Mouse (Mus musculus) thymus, postnatal 4 days (tissue): ENCODE results near the gene Trim5.
"Not testable (repeated sequence)": the region's sequence is repeated elsewhere in the genome, so short reads cannot be mapped to it uniquely, and the experiment has no call there.

Source experiments
- DNase-seq: peaks from one replicate; pipeline ENCODE4 v3.0.0; 2021

The Trim5 gene

DNA sequence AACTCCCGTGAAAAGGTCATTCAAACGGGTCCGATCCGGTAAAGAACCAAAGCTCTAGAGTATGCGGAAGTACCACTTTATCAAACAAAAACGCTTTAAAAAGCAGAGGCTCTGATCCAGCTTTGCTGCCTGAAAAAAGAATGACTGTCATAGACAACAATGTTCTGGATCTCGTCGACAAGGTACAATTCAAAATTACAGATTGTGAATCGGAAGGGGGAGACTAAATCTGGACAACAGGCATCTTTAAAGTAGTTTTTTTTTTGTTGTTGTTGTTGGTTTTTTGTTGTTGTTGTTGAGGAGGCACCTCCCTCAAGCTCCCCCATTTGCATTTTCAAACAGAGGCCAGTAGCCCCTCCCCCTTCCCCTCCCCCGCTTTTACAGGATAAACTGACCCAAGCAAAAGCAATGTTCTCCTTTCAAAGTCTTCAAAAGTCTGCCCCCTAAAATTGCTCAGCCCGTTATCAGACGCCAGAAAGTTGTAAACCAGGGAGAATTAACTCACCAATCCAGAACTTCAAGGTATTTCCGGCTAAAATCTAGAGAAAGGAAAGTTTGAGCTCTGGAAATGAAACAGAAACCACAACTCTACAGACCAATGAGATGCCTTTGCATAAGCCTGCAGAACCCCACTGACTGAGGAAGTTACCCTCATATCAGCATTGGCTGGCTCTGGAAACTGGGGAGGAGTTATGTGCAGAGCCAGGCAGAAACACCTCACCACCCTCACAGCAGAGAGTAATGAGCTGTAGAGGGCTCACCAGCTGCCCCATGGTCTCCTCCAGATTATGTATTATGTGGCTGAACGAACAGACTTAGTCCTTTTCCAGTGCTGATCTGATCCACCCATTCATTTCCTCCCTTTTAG is at the start of gene Trim5:
Trim5 (minus strand) TSS at position 519 of the 868 bp plus-strand sequence.
- DNase-seq = not testable (repeated sequence)

DNA sequence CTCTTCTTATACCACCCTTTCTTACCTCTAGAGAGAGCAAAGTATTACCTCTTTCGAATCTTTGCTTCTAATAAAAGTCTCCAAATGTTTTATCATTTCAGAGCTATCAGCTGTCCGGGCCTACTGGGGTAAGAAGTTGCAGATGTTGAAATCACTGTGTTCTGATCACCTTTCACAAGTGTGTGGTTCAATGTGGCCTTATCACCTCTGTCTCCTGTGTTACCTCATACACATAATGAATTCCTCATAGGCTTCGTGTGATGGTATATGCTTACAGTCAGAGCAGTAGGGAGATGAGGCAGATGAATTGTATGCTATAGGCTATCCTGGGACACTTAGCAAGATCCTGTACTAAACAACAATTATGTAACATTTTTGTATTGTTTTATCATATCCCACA is 47.7 kb upstream of the Trim5 start:
- not testable (repeated sequence) for DNase-seq

DNA sequence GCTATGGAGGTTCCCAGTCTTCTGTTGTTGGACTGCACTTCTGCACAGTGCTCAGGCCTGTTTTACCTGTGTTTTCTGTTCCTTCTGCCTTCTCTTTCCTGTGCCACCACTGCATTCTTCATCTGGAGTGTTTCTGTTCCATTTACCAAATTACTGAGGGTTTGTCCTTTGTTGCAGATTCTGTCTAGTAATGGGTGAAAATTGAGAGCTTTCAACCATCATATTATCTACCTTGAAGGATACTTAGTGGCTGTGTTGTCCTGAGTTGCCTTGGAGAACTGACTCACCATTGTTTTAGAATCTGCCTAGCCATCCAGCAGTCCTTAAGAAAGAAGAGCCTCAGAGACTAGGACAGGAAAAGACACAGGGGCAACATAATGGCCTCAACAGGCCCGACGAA is 41.3 kb upstream of the Trim5 start, which contains the start of gene Trim34b:
Trim34b (plus strand) TSS at position 301 of the 400 bp plus-strand sequence.
- DNase-seq = not testable (repeated sequence)

DNA sequence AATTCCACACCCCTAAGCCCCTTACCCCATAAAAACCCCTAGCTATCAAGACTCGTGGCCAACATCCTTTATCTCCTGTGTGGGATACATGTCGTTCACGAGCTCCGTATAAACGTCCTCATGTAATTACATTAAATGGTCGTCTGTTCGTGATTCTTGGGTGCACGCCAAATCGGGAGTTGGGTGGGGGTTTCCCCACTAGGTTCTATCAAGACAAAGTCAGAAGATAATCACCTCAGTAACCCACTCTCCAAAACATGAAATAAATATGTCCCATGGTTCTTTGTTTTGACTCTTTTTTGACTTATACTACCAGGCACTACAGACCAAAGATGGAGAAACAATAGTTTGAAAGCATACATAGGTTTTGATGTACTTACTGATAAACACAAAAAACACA is 34.1 kb upstream of the Trim5 start:
- no peak for DNase-seq

DNA sequence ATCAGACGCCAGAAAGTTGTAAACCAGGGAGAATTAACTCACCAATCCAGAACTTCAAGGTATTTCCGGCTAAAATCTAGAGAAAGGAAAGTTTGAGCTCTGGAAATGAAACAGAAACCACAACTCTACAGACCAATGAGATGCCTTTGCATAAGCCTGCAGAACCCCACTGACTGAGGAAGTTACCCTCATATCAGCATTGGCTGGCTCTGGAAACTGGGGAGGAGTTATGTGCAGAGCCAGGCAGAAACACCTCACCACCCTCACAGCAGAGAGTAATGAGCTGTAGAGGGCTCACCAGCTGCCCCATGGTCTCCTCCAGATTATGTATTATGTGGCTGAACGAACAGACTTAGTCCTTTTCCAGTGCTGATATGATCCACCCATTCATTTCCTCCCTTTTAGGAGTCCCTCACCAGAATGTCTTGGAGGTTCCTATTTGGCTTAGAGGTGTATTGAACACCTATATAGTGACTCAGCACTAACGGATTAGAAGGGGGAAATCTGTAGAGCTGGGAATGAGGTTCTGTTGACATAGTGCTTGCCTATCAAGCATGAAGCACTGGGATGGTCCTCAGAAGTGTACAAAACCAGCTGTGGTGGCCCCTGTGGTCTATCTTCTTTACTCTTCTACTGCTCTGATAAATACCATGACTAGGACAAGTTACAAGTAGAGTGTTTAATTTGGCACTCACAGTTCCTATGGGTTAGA is 27.6 kb upstream of the Trim5 start, which contains the start of gene Trim12a:
Trim12a (minus strand) TSS at position 98 of the 712 bp plus-strand sequence.
- not testable (repeated sequence) for DNase-seq

DNA sequence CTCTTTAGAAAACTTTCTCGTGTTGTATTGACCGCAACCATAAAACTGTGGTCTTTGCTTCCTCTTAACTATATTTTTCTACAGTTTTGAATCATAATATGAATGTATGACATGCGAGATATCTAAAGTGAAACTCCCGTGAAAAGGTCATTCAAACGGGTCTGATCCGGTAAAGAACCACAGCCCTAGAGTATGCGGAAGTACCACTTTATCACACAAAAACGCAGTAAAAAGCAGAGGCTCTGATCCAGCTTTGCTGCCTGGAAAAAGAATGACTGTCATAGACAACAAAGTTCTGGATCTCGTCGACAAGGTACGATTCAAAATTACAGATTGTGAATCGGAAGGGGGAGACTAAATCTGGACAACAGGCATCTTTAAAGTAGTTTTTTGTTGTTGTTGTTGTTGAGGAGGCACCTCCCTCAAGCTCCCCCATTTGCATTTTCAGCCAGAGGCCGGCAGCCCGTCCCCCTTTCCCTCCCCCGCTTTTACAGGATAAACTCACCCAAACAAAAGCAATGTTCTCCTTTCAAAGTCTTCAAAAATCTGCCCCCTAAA is 27.0 kb upstream of the Trim5 start:
- DNase-seq = peak; percentile 25

DNA sequence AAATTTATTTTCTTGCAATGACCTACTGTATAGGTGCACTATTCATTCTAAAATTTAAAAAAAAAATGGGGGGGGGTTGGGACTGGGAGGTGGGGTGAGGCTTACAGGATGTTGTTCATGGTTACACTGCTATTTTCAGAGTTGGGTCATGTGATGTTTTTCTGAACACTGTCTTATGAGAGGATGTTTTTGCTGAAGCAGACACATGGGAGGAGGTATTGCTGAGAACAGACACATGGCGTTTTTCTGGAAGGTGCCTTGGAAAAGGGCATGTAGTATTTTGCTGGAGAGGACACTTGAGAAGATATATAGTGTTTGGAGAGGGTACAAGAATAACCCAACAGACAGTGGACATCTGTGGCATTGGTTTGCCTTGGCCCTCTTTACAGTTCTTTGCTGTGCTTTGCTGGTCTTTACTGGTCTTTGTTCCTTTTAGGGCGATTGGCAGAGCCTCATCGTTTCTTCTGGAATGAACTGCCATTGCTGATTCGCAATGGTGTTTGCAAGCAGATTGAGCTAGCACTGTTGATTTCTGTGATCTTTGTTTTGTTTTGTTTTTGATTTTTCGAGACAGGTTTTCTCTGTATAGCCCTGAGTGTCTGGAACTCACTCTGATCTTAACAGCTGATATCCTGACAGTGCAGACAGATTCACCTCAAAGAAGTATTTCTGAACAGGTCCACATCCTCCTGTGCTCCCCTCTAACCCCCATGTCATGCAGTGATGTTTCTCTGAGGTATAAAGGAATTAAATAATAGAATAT is 3.9 kb upstream of the Trim5 start:
- no peak for DNase-seq

DNA sequence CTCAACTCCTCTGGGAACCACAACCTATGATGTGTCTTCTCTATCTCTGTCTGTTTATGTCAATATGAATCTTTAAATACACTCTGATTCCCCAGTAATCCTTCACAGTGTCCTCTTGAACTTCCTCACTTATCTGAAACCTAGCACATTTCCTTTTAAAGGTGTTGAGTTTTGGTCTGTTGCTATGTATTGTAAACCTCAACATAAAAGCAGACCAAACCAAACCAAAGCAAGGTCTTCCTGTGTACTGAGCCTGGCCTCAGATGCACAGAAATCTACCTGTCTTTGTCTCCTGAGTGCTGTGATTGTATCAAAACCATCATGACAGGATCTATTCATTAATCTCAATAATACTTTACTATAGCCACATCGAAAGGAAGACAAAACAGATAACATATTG is 2.7 kb upstream of the Trim5 start:
- DNase-seq = no peak

DNA sequence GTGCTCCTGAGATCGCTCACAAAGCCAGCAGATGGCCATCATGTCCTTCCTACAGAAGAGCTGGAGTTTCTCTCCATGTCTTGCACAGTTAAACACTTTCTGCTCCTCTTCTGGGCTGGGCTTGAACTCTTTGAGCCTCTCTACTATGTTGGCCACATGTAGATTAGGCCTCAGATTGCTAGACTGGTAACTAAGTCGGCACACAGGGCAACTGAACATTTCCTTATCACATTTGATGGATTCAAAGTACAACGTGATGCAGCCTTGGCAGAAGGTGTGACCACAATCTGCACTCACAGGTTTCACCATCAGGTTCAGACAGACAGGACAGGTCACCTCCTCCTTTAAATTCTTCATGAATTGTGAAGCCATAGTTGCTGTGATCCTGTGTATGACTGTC is 8.5 kb downstream of the Trim5 start:
- not testable (repeated sequence) for DNase-seq

DNA sequence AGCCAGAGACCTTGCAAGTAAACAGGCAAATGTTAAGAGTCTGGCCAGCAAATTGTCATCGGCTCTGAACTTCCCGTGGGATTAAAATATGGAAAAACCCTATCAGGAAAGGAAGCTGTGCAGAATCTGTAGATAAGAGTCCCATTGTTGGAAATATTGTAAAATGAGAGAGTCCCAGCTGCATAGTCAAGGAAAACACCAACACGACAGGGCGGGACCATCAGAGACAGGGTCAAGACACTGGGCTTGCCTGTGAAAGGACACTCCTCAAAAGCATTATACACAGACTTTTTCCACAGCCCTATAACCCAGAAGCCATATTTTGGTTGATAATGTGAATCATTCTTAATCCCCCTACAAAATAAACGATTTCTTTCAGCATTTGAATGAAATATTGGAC is 22.6 kb downstream of the Trim5 start:
- DNase-seq = not testable (repeated sequence)

DNA sequence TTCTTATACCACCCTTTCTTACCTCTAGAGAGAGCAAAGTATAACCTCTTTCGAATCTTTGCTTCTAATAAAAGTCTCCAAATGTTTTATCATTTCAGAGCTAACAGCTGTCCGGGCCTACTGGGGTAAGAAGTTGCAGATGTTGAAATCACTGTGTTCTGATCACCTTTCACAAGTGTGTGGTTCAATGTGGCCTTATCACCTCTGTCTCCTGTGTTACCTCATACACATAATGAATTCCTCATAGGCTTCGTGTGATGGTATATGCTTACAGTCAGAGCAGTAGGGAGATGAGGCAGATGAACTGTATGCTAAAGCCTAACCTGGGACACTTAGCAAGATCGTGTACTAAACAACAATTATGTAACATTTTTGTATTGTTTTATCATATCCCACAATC is 27.5 kb downstream of the Trim5 start:
- not testable (repeated sequence) for DNase-seq

DNA sequence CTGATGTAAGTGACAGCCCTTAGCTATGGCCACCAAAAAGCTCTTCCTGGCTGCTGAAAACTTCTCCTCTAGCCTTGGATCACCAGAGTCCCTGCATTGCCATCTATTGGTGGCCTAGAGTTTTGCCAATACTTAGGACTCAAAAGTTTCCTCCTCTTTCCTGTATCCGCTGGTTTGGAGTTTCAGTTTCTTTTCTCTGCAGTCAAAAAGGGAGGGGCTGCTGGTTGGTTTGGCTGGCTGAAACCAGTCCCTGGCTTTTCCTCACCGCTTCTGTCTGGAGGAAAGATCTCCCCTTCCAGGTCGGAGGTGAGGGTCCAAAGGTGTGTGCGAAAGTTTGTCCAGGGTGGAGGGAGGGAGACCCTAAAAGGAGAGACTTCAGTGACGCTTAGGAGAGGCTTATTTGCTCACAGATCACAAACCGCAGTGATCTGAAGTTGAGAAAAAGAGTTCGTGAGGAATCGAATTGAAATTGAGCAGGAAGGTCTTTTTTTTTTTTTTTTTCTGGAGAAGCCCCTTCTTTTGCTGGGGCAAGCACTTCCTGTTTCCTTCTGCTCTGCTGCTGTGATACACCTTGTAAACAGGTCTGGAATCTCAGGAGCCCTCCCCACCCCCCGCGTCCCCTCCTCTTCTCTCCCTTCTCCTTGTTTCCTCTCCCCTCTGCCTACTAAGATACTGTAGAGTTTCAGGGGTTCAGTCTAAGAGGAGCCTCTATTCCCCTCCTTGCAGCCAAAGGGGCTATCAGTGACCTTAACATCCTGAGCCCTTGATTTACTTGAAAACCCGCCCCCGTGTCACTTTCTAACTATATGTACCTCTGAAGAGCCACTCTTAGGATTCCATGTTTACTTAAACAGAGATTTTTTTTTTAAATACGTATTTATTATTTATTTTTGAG is 43.4 kb downstream of the Trim5 start, which contains the start of gene Trim34a:
Trim34a (plus strand) TSS at position 171 of the 895 bp plus-strand sequence.
- peak; percentile 59 for DNase-seq

DNA sequence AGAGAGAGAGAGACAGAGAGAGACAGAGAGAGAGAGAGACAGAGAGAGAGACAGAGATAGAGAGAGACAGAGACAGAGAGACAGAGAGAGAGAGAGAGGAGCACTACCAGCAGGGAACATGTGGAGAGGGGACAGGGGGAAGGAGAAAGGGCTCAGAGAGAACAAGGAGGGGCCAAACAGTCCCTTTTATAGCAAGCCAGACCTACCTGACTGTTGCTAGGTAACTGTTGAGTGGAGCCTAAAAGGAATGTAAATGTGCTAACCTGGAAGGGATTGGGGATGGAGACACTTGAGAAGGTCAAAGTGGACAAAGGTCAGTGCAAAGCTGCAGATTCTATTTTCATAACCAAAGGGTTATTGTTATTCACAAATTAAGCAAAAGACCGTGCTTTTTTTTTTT is 44.3 kb downstream of the Trim5 start:
- no peak for DNase-seq

DNA sequence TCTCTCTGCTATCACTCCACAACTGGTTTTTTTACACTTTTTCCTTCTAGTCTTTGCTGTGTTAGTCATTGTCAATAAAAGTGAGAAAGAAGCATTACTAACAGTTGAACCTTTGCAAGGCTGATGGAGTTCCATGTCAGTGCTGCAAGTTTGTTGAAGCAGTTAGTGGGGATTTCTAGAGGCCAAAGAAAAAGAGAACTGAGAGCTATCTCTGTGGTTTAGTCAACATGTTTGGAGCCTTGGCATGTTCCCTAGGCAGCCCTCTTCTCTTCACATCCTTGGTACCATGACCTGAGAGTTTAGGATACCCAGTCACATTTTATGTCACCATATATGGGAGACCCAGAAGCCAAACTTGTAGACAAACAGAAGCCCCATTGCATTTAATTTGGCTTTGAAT is 47.0 kb downstream of the Trim5 start:
- DNase-seq = no peak

DNA sequence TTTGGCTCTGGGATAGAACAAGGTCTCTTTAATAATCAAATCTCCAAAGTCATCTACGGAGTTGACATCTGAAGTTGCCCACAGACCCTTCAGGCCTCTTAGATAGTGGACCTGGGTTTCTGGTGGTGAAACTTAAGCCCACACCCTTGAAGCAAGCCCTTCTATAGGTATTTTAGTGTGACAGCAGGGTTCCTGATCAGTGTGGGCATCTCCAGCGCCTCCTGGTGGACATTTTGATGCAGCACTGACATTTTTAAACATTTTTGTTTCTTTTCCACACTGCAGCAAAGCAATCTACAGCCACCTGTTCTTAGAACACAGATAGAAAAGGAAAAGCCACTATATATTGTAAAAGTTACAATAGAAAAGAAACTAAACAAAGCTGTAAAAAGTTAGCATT is 56.7 kb downstream of the Trim5 start:
- DNase-seq = peak; percentile 71

DNA sequence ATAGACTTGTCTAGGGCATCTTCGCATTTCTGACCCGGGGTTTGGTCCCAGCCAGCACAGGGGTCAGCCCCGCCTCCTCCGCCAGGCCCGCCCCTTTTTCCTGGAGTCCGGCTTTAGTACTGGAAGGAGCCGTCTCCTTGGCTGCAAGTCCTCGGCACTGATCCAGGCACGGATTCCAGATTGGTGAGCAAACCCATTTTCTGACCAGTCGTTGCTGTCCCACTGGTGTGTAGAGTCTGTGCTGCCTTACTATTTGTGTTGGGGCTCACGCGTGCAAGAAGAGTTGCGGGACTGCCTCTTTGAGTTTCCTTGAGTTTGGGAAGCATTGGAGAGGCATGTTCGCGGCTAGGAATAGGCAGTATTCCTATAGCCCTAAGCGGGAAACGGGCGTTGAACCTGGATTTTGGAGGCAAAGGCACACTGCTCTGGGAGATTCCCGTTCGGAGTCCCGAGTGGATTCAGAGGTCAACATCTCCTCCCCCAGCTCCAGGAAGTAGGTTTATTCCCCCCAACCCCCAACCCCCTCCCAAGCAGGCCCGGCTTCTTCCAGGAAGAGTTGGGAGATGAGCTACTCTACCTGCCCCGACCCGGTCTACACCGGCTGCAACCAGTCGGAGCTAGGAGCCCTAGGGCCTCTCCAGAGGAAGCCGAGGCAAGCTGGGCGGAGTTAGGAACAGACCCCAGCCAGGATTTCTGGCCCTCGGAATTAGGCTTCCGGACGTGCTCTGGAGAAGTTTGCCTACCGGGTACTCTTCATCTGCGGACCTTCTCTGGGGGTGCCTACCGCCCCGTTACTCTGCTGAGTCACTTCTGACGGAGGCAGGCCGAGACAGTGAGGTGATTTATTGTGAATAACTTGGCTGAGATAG is 69.0 kb downstream of the Trim5 start, which contains the start of gene Trim6:
Trim6 (plus strand) TSS at position 93 of the 869 bp plus-strand sequence.
- DNase-seq = peak; percentile 39

DNA sequence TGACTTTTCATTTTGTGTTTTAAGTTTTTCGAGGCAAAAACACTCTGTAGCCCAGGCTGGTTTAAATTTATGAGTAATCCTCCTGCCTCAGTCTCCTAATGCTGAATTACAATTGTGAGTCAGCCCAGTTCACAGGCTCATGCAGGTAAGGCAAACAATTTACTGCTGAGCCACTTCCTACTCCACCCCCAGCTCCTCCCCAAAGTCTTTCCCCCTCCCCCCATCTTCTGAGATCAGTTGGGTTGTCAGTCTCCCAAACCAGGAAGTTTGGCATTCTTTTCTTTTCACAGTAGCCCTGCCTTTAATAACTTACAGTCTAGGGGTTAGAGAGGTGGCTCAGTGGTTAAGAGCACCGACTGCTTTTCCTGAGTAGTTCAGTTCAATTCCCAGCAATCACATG is 70.0 kb downstream of the Trim5 start:
- no peak for DNase-seq

DNA sequence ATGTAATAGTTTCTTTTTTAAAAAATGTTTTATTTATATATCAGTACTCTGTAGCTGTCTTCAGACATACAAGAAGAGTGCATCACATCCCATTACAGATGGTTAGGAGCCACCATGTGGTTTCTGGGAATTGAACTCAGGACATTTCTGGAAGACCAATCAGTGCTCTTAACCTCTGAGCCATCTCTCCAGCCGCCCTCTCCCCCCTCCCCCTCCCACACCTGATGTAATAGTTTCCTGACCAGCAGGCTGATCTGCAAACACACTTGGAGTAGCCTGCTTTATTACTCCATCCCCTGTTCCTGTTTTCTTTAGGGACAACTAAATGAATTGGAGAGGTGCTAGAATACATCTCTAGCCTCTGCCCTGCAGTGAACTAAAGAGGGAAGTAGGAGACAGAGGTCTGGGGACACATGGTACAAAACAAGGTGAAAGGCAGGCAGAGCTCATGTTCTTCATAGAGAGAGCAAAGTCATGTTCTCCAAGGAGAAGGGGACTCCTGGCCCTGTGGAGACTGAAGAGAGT is 71.8 kb downstream of the Trim5 start:
- no peak for DNase-seq
